Mouse (Mus musculus) neural tube, embryonic 14.5 days (tissue): ENCODE measurements around the gene Scyl3. TPM values are rescaled to one million over a fixed set of nuclear protein-coding genes. Genes with fewer than 3 reads are reported as not detected.

ENCODE experiments used
- ATAC-seq: fragments of 200-750 bp; cut with Nextera tagmentation; 2 replicates; pipeline ENCODE4 v1.8.0; 2017; ENCODE audit warnings: low read depth, mild to moderate bottlenecking, moderate TSS enrichment, moderate library complexity
- H3K27ac ChIP-seq: fragments of 300-500 bp; sonication (generic); 2 replicates; pipeline ENCODE4 v1.5.1; 2014; ENCODE audit warnings: low read depth, mild to moderate bottlenecking, control low read depth, low read length, moderate library complexity, mixed read lengths
- H3K27me3 ChIP-seq: fragments of 300-500 bp; sonication (generic); 2 replicates; pipeline ENCODE4 v1.6.1; 2014; ENCODE audit warnings: low read length; ENCODE audit not compliant: control insufficient read depth, insufficient read depth
- H3K36me3 ChIP-seq: fragments of 300-500 bp; sonication (generic); 2 replicates; pipeline ENCODE4 v1.6.1; 2014; ENCODE audit warnings: low read length, mixed read lengths; ENCODE audit not compliant: control insufficient read depth, insufficient read depth
- H3K4me1 ChIP-seq: fragments of 300-500 bp; sonication (generic); 2 replicates; pipeline ENCODE4 v1.6.1; 2014; ENCODE audit warnings: low read length; ENCODE audit not compliant: control insufficient read depth, insufficient read depth
- H3K4me2 ChIP-seq: fragments of 300-500 bp; sonication (generic); 2 replicates; pipeline ENCODE4 v1.6.1; 2014; ENCODE audit warnings: mild to moderate bottlenecking, low read depth, low read length, control low read depth
- H3K4me3 ChIP-seq: fragments of 300-500 bp; sonication (generic); 2 replicates; pipeline ENCODE4 v1.5.1; 2014; ENCODE audit warnings: low read depth, low read length, control low read depth, mixed read lengths
- H3K9ac ChIP-seq: fragments of 300-500 bp; sonication (generic); replicated peaks from 2 replicates; pipeline ENCODE4 v1.6.1; 2014; ENCODE audit warnings: low read depth, mild to moderate bottlenecking, control low read depth, low read length, mixed read lengths
- H3K9me3 ChIP-seq: fragments of 300-500 bp; sonication (generic); 2 replicates; pipeline ENCODE4 v1.6.1; 2016; ENCODE audit warnings: low read length; ENCODE audit not compliant: control insufficient read depth
- WGBS: fragments of 180-500 bp; shearing (Covaris S2); extraction: QIAGEN DNeasy Blood & Tissue Kit; methylation state at CpG from one replicate; pipeline ENCODE4 v1.1.7; 2014; 5-methylcytosine and 5-hydroxymethylcytosine counted together
- polyA plus RNA-seq: library from polyadenylated mRNA; unstranded; fragments of >200 nt; fragmentation: Nextera tagmentation; extraction: Ambion mirVana; gene quantifications from 2 replicates; pipeline ENCODE4 v1.2.1, GENCODE M21; 2014

Gene Scyl3
- 17.8 and 20.2 TPM in 2 replicates for polyA plus RNA-seq

DNA sequence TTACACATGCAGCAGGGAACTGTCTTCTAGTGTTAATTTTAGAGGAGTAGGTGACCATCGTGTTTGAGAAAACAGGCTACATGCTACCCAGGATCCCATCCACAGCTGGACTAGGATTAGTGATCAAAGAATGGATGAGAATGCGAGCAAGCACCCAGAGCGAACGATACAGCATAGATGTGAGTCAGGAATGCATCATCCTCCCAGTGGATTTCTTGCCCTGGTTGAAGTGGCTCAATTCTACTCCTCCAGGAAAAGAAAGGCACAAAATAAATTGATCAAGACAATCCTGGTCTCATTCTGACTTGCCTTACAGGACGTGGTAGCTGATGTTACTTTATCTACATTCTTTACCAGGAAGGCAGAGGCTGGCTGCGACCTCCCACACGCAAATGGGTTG is at the start of gene Scyl3:
Gene Scyl3 (plus strand): TSS at position 255 of the 400 bp plus-strand sequence.
- H3K27ac ChIP-seq: peak within 1 kb of the TSS; percentile 75
- H3K4me2 ChIP-seq: peak within 1 kb of the TSS; percentile 79
- WGBS: 72% methylated on average over 7 of the region's 7 CpGs
- no peak for ATAC-seq
- H3K4me1 ChIP-seq: peaks cover 13% of the 10 kb centered on the region
- H3K36me3 ChIP-seq: no peaks in the 10 kb centered on the region
- H3K9me3 ChIP-seq: no peaks in the 10 kb centered on the region
- no peaks in the 10 kb centered on the region for H3K27me3 ChIP-seq
- peak within 1 kb of the TSS; percentile 70 for H3K9ac ChIP-seq
- peak within 1 kb of the TSS; percentile 67 for H3K4me3 ChIP-seq

DNA sequence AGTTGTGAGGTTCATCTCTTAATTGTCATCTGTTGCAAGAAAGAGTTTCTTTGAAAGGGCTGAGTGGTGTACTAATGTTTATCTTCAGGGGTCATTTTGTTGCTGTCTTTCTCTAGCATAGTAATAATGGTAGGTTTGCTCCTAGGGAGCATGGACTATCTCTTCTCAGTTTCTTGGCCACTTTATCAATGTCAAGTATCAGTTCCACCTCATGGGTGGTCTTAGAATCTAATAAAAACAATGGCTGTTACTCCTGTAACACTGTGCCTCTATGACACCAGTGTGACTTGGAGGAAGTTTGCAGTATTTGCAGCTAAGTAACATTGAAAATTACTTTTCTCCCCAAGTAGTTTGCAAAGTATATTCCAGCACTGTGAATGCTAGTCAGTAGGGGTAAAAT is 39.3 kb upstream of the Scyl3 start:
- H3K9me3 ChIP-seq: no peaks in the 10 kb centered on the region
- H3K9ac ChIP-seq: no peak overlapping the region
- no peaks in the 10 kb centered on the region for H3K27me3 ChIP-seq
- no peak overlapping the region for H3K4me3 ChIP-seq
- no peak overlapping the region for H3K27ac ChIP-seq
- 0 out of 2 replicates have a peak, but pooled peaks cover 4% of the 10 kb centered on the region for H3K36me3 ChIP-seq
- H3K4me1 ChIP-seq: no peaks in the 10 kb centered on the region
- no peak overlapping the region for H3K4me2 ChIP-seq
- no peak for ATAC-seq

DNA sequence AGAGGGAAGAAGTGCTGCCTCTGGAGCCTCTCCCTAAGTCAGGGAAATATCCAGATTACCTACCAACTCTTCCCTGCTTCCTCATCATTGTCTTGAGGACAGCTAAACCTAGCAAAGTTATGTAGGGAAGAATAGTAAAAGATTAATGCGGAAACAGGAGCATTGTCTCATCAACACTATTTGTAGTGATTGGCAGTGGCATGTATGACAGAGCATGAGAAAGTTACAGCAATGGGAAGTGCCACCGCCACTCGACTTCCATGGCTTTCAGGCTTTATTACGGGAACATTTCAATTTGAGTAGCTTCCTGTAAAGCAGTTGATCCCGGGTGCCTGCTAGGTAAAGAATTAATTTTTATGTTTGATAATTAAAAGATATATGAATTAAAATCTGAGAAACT is 35.6 kb upstream of the Scyl3 start:
- Histone ChIP-seq H3K4me3 (no peak overlapping the region), H3K4me2 (no peak overlapping the region), H3K27me3 (no peaks in the 10 kb centered on the region), H3K4me1 (no peaks in the 10 kb centered on the region), H3K9ac (no peak overlapping the region), H3K27ac (no peak overlapping the region), H3K36me3 (no peaks in the 10 kb centered on the region; the same call in 1 of the 2 replicates), H3K9me3 (no peaks in the 10 kb centered on the region)
- no peak for ATAC-seq
- WGBS: 94% methylated on average over 5 of the region's 5 CpGs

DNA sequence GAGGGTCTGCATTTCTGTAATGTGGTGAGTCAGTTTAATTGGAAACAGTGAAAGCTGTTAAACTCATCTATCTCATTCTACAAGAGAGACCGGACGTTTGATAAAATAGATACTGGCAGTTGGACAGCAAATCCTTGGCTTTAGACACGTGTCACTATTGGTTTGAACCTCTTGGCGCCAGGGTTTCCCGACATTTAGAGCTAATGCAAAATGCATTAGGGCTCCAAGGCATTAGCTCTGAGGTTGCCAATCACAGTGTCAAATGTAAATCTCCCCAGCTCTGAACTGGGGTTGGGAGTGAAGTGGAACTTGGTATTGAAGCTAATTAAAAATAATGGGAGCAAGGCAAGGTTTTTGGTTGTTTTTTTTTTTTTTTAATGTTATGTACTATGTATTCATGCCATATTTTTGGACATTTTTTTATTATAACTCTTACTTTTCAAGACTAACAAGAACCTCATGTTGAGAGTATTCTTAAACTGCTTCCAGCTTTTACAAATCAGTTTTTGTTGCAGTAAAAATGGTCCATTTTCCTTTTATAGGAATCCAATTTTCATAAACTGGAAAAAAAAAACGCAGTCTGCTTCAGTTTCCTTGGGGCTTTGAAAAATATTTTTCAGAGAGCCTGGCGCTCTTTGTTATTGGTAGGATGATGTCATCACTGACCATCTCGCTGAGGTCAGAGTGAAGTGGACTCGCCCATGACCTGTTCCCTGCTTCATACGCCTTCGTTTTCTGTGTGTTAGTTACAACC is 34.9 kb upstream of the Scyl3 start:
- H3K27me3 ChIP-seq: no peaks in the 10 kb centered on the region
- H3K27ac ChIP-seq: no peak overlapping the region
- H3K36me3 ChIP-seq: no peaks in the 10 kb centered on the region; the same call in 1 of the 2 replicates
- H3K9me3 ChIP-seq: no peaks in the 10 kb centered on the region
- ATAC-seq: no peak
- H3K4me2 ChIP-seq: no peak overlapping the region
- no peaks in the 10 kb centered on the region for H3K4me1 ChIP-seq
- WGBS: 80% methylated on average over 11 of the region's 11 CpGs
- H3K9ac ChIP-seq: no peak overlapping the region
- no peak overlapping the region for H3K4me3 ChIP-seq

DNA sequence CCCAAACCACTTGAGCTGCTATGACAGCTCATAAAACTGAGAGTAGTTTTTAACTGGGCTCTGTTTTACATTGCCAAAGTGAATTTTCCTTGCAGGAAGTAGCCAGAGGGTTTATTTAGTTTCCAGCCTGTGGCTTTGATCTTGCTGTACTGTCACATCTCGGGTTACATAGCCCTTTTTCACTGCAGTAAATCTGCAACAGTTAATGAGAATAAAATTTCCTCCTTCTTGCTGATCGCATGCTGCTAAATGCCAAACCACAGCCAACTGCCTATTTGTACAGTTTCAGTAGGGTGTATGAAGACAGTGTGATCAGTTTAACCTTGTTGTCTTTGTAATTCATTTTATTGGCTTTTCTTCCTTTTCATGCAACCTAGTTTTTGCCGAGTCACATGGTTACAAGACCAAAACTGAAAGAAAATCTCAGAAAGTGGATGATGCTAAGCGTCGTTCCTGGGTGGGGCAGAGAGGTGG is 30.6 kb upstream of the Scyl3 start:
- Histone ChIP-seq H3K4me3 (no peak overlapping the region), H3K27ac (no peak overlapping the region), H3K27me3 (no peaks in the 10 kb centered on the region), H3K9me3 (no peaks in the 10 kb centered on the region), H3K9ac (no peak overlapping the region), H3K4me1 (no peaks in the 10 kb centered on the region), H3K36me3 (no peaks in the 10 kb centered on the region; the same call in 1 of the 2 replicates), H3K4me2 (no peak overlapping the region)
- 69% methylated on average over 5 of the region's 5 CpGs for WGBS
- no peak for ATAC-seq

DNA sequence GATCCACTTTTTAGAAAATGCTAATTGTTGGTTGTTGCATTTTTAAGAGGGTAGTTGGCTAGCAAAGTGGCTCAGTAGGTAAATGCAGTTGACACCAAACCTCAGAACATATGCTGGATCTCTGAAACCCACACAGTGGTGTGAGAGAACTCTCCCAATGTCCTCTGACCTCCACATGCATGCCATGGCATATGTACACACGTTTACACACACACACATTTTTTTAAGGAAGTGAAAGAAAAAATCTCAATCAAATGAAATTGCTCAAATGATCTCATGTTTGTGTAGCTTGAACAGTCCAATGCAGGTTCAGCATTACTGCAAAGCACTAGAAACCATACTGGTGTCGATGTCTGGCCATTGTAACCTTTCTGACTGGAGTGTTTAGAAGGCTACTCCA is 29.3 kb upstream of the Scyl3 start:
- ATAC-seq: no peak
- Histone ChIP-seq H3K27ac (no peak overlapping the region), H3K27me3 (no peaks in the 10 kb centered on the region), H3K4me1 (no peaks in the 10 kb centered on the region), H3K4me3 (no peak overlapping the region), H3K4me2 (no peak overlapping the region), H3K36me3 (no peaks in the 10 kb centered on the region; the same call in 1 of the 2 replicates), H3K9me3 (no peaks in the 10 kb centered on the region), H3K9ac (no peak overlapping the region)
- 95% methylated on average over 2 of the region's 2 CpGs for WGBS

DNA sequence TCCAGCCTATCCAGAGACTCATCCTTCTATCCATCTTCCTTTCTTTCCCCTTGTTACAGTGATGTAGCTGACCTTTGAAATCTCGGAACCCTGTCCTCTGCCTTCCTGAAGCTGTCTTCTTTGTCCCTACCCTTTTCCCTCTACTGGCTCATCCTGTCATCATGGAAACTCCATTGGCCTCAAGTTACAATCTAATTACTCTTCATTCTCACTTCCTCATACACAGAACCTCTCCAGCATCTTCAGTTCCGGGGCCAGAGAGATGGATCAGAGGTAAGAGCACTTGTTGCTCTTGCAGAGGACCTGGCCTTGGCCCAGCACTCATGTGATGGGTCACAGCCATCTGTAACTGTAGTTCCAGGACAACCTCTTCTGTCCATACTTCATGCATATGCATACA is 28.7 kb upstream of the Scyl3 start:
- Histone ChIP-seq H3K27me3 (no peaks in the 10 kb centered on the region), H3K4me3 (no peak overlapping the region), H3K4me2 (no peak overlapping the region), H3K9me3 (no peaks in the 10 kb centered on the region), H3K4me1 (no peaks in the 10 kb centered on the region), H3K36me3 (no peaks in the 10 kb centered on the region), H3K9ac (no peak overlapping the region), H3K27ac (no peak overlapping the region)
- ATAC-seq: no peak
- WGBS: 90% methylated on average over 2 of the region's 2 CpGs

DNA sequence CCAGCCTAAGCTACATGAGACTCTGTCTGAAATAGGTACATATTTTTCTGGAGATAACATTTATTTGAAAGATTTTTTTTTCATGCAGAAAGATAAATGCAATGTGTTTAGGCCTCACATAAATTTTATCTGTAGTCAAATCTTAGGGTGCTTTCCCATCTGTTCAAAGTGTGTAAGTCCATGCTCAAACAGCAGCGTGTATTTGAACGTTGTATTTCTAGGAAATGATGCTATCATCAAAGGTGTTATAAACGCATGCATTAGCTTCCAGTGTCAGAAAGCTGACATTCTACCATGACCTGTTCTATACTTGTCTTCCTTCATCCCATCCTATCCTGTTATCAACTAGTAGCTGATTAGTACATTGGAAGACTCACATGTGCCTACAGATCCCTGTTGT is 25.5 kb upstream of the Scyl3 start:
- no peak for ATAC-seq
- H3K27me3 ChIP-seq: no peaks in the 10 kb centered on the region
- H3K27ac ChIP-seq: no peak overlapping the region
- H3K4me2 ChIP-seq: no peak overlapping the region
- H3K4me3 ChIP-seq: no peak overlapping the region
- WGBS: 93% methylated on average over 3 of the region's 3 CpGs
- no peaks in the 10 kb centered on the region for H3K4me1 ChIP-seq
- no peak overlapping the region for H3K9ac ChIP-seq
- H3K36me3 ChIP-seq: no peaks in the 10 kb centered on the region
- no peaks in the 10 kb centered on the region for H3K9me3 ChIP-seq

DNA sequence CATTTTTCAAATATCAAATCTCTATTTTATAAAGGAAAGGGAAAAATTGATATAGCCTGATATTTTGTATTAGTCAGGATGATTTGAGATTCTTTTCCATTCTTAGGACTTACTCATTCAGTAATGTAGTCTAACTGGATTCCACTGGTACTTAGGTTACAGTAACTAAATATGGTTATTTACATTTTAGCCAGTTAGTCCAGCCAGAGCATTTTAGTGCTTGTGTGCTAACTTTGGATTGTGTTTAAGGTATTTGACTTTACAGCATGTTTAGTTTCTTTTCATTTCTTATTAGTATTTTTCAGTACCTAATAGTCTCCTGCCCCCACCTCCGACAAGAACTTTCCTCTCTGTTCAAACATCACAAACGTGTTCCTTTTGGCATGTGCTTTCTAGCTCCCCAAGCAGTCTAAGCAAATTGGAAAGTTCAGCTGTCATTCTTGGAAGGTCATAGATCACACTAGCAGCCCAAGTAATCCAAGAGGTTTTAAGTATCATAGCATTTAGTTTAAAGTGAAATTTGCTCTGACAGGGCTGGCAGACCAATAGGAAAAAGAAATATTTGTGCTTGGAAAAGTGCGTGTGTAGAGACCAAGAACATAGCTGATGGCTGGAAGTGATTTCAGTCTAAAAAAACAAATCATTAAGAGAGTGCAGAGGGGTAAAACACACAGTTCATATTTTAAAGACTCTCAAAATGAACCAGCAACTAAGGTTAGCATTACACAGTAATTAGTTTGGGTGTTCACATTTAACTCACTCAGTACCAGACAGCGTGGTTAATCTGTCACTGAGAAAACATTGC is 21.7 kb upstream of the Scyl3 start:
- Histone ChIP-seq H3K9ac (no peak overlapping the region), H3K4me2 (no peak overlapping the region), H3K27ac (no peak overlapping the region), H3K36me3 (no peaks in the 10 kb centered on the region), H3K4me3 (no peak overlapping the region), H3K9me3 (no peaks in the 10 kb centered on the region), H3K27me3 (no peaks in the 10 kb centered on the region), H3K4me1 (no peaks in the 10 kb centered on the region)
- 83% methylated on average over 4 of the region's 4 CpGs for WGBS
- ATAC-seq: no peak
